Mouse (Mus musculus) thymus, adult 2 months (tissue): ENCODE measurements at regions not wholly inside any gene's neighbourhood (a gene's known extent, or its start where the extent isn't known, plus 50 kb on each side); places are given as distances from the start of the nearest gene placed in this dataset.

Source experiments
- CTCF ChIP-seq: fragments of 200-500 bp; IDR thresholded peaks from 2 replicates; pipeline ENCODE4 v1.5.1; 2012; ENCODE audit warnings: mild to moderate bottlenecking, control low read depth, low read length, moderate library complexity, borderline replicate concordance; ENCODE audit not compliant: control insufficient read depth, poor library complexity, insufficient read depth; ENCODE audit errors: extremely low read depth
- POLR2A ChIP-seq: fragments of 200-500 bp; IDR thresholded peaks from 2 replicates; pipeline ENCODE4 v1.6.1; 2012; ENCODE audit warnings: mild to moderate bottlenecking, low read length, control low read depth, moderate library complexity; ENCODE audit not compliant: control insufficient read depth, poor library complexity, insufficient read depth; ENCODE audit errors: extremely low read depth

- TF ChIP-seq POLR2A (no peak), CTCF (no peak)
Measured at GRCm38 (mm10) chr13:104572236-104572635, 220.0 kb upstream of the Srek1ip1 start.
